Mouse (Mus musculus) C2C12 (cell line): ENCODE data around the gene Cdipt.

Experiments used
- CTCF ChIP-seq: IDR thresholded peaks from one replicate; pipeline ENCODE4 v1.5.1; 2011; ENCODE audit not compliant: control insufficient read depth, insufficient read depth, insufficient read length
- MAX ChIP-seq: IDR thresholded peaks from one replicate; pipeline ENCODE4 v1.6.1; 2011; ENCODE audit warnings: mild to moderate bottlenecking, control low read depth
- MYOD1 ChIP-seq: IDR thresholded peaks from one replicate; pipeline ENCODE4 v1.6.1; 2011; ENCODE audit warnings: low read depth; ENCODE audit not compliant: control insufficient read depth, insufficient read length
- MYOG ChIP-seq: IDR thresholded peaks from one replicate; pipeline ENCODE4 v1.6.1; 2011; ENCODE audit not compliant: control insufficient read depth, insufficient read length; ENCODE audit errors: extremely low read depth
- USF1 ChIP-seq: IDR thresholded peaks from one replicate; pipeline ENCODE4 v1.6.1; 2011; ENCODE audit warnings: low read depth, mild to moderate bottlenecking, control low read depth, moderate library complexity

GRCm38 (mm10) chr7:127009307-127010085 is 33.8 kb downstream of the Cdipt start:
- TF ChIP-seq CTCF (no peak), MYOG (no peak), MAX (no peak), MYOD1 (no peak), USF1 (no peak)
